Mouse (Mus musculus) embryonic fibroblast, embryonic 13.5 days (primary cell): ENCODE data around the gene Gdpd3.

Experiments used
- CTCF ChIP-seq: IDR thresholded peaks from 2 replicates; pipeline ENCODE4 v1.5.1; 2011; ENCODE audit warnings: mild to moderate bottlenecking, control low read depth, low read length, moderate library complexity, borderline replicate concordance; ENCODE audit not compliant: insufficient read depth
- POLR2A ChIP-seq: IDR thresholded peaks from 2 replicates; pipeline ENCODE4 v1.6.1; 2011; ENCODE audit warnings: low read depth, mild to moderate bottlenecking, control low read depth, low read length, moderate library complexity

DNA sequence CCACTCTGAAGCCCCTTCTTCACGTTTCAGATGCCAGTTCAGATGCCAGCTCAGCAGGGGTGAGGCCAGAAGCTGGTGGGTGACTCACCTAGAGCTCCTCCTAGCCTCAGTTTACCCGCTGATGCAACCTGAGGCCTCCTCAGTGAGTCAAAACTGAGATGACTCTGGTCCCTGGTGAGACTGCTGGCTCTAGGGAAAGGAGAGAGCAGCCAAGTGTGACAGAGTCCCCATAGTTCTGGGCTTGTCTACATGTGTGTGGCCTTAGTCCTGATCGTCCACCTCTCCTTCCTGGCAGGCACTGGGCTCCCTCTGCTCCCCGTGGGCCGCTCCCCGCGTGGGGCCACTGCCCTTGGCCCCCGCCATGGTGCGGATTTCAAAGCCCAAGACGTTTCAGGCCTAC is 11.3 kb downstream of the Gdpd3 start:
- TF ChIP-seq CTCF = no peak
- no peak for TF ChIP-seq POLR2A
